Mouse (Mus musculus) myocyte (in vitro differentiated cells): ENCODE data around the gene Cdc45. TPM values are rescaled to one million over a fixed set of nuclear protein-coding genes. Genes with fewer than 3 reads are reported as not detected.

Experiments
- H3K27me3 ChIP-seq: one replicate; pipeline ENCODE4 v1.6.1; 2011; ENCODE audit not compliant: control insufficient read depth, insufficient read depth, insufficient read length
- H3K36me3 ChIP-seq: one replicate; pipeline ENCODE4 v1.6.1; 2011; ENCODE audit not compliant: control insufficient read depth, insufficient read depth
- H3K4me2 ChIP-seq: one replicate; pipeline ENCODE4 v1.6.1; 2011; ENCODE audit warnings: low read depth, control low read depth
- H3K4me3 ChIP-seq: one replicate; pipeline ENCODE4 v1.5.1; 2011; ENCODE audit warnings: mild to moderate bottlenecking, control low read depth, moderate library complexity
- H3K79me2 ChIP-seq: one replicate; pipeline ENCODE4 v1.6.1; 2011; ENCODE audit not compliant: control insufficient read depth, insufficient read depth
- H3ac ChIP-seq: one replicate; pipeline ENCODE4 v1.6.1; 2011; ENCODE audit not compliant: control insufficient read depth, insufficient read length
- CEBPB ChIP-seq: IDR thresholded peaks from 2 replicates; pipeline ENCODE4 v1.6.1; 2011; ENCODE audit warnings: mild to moderate bottlenecking, moderate library complexity; ENCODE audit not compliant: poor library complexity, insufficient read depth, severe bottlenecking
- E2F4 ChIP-seq: IDR thresholded peaks from one replicate; pipeline ENCODE4 v1.6.1; 2011; ENCODE audit warnings: mild to moderate bottlenecking, control low read depth, moderate library complexity; ENCODE audit not compliant: insufficient read depth
- MAX ChIP-seq: IDR thresholded peaks from one replicate; pipeline ENCODE4 v1.6.1; 2011; ENCODE audit warnings: low read depth, mild to moderate bottlenecking, control low read depth
- MYOD1 ChIP-seq, 3 experiments: IDR thresholded peaks; one replicate each; pipeline ENCODE4 v1.6.1; 2011; ENCODE audit warnings: control low read depth in 2 of 3, low read depth in 2 of 3, mild to moderate bottlenecking in 2 of 3, moderate library complexity in 1 of 3; ENCODE audit not compliant: insufficient read length in 2 of 3, control insufficient read depth in 1 of 3
- MYOG ChIP-seq, 3 experiments: IDR thresholded peaks; one replicate each; pipeline ENCODE4 v1.6.1; 2011; ENCODE audit warnings: control low read depth in 2 of 3, low read depth in 2 of 3, mild to moderate bottlenecking in 2 of 3; ENCODE audit not compliant: insufficient read length in 2 of 3, control insufficient read depth in 1 of 3, insufficient read depth in 1 of 3
- POLR2A ChIP-seq: IDR thresholded peaks from one replicate; pipeline ENCODE4 v1.6.1; 2011; ENCODE audit warnings: low read depth, mild to moderate bottlenecking, control low read depth, moderate library complexity; ENCODE audit not compliant: insufficient read length
- POLR2AphosphoS2 ChIP-seq: IDR thresholded peaks from one replicate; pipeline ENCODE4 v1.6.1; 2011; ENCODE audit warnings: low read depth, control low read depth; ENCODE audit not compliant: insufficient read length
- REST ChIP-seq: IDR thresholded peaks from one replicate; pipeline ENCODE4 v1.6.1; 2011; ENCODE audit warnings: mild to moderate bottlenecking, control low read depth, moderate library complexity; ENCODE audit not compliant: insufficient read depth, insufficient read length
- SRF ChIP-seq: IDR thresholded peaks from one replicate; pipeline ENCODE4 v1.6.1; 2011; ENCODE audit warnings: low read depth; ENCODE audit not compliant: control insufficient read depth, insufficient read length
- TCF12 ChIP-seq: IDR thresholded peaks from one replicate; pipeline ENCODE4 v1.6.1; 2011; ENCODE audit warnings: mild to moderate bottlenecking, control low read depth; ENCODE audit not compliant: poor library complexity, insufficient read depth, severe bottlenecking
- TCF3 ChIP-seq: IDR thresholded peaks from one replicate; pipeline ENCODE4 v1.6.1; 2011; ENCODE audit warnings: low read depth, control low read depth; ENCODE audit not compliant: insufficient read length
- USF1 ChIP-seq: IDR thresholded peaks from one replicate; pipeline ENCODE4 v1.6.1; 2011; ENCODE audit warnings: low read depth, mild to moderate bottlenecking, control low read depth, moderate library complexity
- polyA plus RNA-seq: library from polyadenylated mRNA; unstranded; fragments of >200 nt; fragmentation: generic; extraction: Trizol; gene quantifications from one replicate; pipeline ENCODE4 v1.2.1, GENCODE M21; 2012; ENCODE audit warnings: missing spikeins

The Cdc45 gene
- polyA plus RNA-seq, 1 experiment = 13.6 TPM

DNA sequence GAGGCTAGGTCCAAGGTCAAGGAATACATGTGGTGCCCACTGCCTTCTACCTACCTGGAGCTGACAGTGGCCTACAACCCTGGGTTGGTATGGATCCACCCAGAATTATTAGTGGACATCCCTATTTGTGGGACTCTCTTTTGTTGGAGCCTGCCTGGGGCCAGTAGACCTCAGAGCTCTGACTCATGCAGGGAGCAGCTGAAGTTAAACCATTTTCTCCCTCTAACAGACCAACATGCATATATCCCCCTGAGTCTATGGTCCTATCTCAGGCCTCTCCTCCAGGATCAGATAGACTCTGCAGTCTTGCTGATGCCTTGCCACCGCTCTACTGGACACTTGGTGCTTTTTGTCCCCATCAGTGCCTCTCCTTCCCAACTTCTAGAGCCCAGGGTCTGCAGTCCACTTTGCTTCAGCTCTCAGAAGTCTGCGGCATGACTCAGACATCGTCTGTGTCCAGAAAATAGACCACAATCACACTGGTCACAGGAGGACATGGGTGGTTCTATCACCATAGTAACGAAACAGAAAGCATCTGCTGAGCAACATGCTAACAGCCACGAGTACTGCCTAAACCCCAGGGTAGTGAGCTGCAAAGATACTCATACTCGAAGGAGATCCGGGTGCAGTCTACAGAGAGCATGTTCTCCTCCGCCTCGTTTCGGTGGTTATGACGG lies 16.4 kb downstream of the Cdc45 start:
- no peak for TF ChIP-seq CEBPB
- TF ChIP-seq POLR2AphosphoS2 = no peak
- TF ChIP-seq MYOG (IDR thresholded peaks at IDR 0.05; ENCODE audit: control insufficient read depth in 1 of 3, insufficient read depth in 1 of 3, insufficient read length in 2 of 3, low read depth in 2 of 3) = peak in 1 of 3 experiments; percentile 8
- peak in 1 of 3 experiments; percentile 18 for TF ChIP-seq MYOD1 (IDR thresholded peaks at IDR 0.05; ENCODE audit: control insufficient read depth in 1 of 3, insufficient read length in 2 of 3, low read depth in 2 of 3)
- no peaks in the 10 kb centered on the region for H3K79me2 ChIP-seq
- peaks cover 8% of the 10 kb centered on the region for H3K36me3 ChIP-seq

DNA sequence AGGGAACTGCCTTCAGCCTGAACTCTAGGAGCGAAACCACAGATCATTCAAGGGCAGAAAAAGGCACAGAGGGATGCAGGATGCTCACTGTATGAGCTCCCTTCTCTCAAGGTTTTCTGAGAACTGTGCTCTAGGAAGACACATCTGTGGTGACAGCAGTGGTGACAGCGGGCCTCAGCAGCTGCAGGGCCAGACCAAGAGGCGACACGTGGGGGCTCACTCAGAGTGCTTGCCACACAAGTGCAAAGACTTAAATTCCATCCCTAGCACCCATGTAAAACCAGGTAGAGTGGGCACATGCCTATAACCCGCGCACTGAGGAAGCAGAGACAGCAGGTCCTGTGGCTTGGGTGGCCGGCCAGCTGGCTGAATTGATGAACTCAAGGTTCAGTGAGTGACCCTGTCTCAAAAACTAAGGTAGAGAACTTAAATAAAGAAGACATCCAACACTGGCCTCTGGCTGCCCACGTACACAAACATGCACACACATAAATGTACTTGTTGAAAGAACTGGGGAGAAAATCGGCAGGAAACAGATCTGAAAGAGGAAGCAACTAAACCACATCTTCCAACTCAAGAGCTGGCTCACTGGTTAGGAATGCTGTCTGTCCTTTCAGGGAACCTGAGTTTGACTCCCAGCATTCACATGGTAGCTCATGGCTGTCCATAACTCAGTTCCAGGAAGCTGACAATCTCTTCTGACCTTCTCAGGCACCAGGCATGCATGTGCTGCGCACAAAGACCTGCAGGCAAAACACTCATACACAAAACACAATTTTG lies 23.0 kb downstream of the Cdc45 start:
- peak overlapping the region; percentile 67 for H3K4me2 ChIP-seq
- no peak overlapping the region for H3ac ChIP-seq
- no peak overlapping the region for H3K4me3 ChIP-seq
- no peaks in the 10 kb centered on the region for H3K27me3 ChIP-seq
- TF ChIP-seq TCF12 (no peak), MYOD1 (IDR thresholded peaks at IDR 0.05; ENCODE audit: control insufficient read depth in 1 of 3, insufficient read length in 2 of 3, low read depth in 2 of 3) (peak in 1 of 3 experiments; percentile 52), USF1 (no peak), POLR2AphosphoS2 (no peak), TCF3 (no peak), MYOG (IDR thresholded peaks at IDR 0.05; ENCODE audit: control insufficient read depth in 1 of 3, insufficient read depth in 1 of 3, insufficient read length in 2 of 3, low read depth in 2 of 3) (peak in 1 of 3 experiments; percentile 73)
- no peaks in the 10 kb centered on the region for H3K36me3 ChIP-seq
- H3K79me2 ChIP-seq = no peaks in the 10 kb centered on the region

More for the DNA sequence above, 16.4 kb downstream of the Cdc45 start:
- H3K4me3 ChIP-seq = no peak overlapping the region
- H3K4me2 ChIP-seq = peak overlapping the region; percentile 65
- H3ac ChIP-seq = no peak overlapping the region
- no peaks in the 10 kb centered on the region for H3K27me3 ChIP-seq

- Histone ChIP-seq H3K79me2 (no peaks in the 10 kb centered on the region), H3K27me3 (no peaks in the 10 kb centered on the region), H3ac (no peak overlapping the region), H3K4me3 (no peak overlapping the region), H3K4me2 (no peak overlapping the region), H3K36me3 (no peaks in the 10 kb centered on the region)
- TF ChIP-seq POLR2AphosphoS2 = no peak
- TF ChIP-seq E2F4 = no peak
- no peak for TF ChIP-seq TCF12
- TF ChIP-seq CEBPB = no peak
- TF ChIP-seq TCF3 = no peak
- TF ChIP-seq MAX = no peak
- TF ChIP-seq MYOD1 (IDR thresholded peaks at IDR 0.05; ENCODE audit: control insufficient read depth in 1 of 3, insufficient read length in 2 of 3, low read depth in 2 of 3) = no peak
- no peak for TF ChIP-seq REST
- no peak for TF ChIP-seq SRF
- TF ChIP-seq USF1 = no peak
- no peak for TF ChIP-seq POLR2A
- no peak for TF ChIP-seq MYOG (IDR thresholded peaks at IDR 0.05; ENCODE audit: control insufficient read depth in 1 of 3, insufficient read depth in 1 of 3, insufficient read length in 2 of 3, low read depth in 2 of 3)
Measured at GRCm38 (mm10) chr16:18786652-18787051, 25.1 kb downstream of the Cdc45 start.

DNA sequence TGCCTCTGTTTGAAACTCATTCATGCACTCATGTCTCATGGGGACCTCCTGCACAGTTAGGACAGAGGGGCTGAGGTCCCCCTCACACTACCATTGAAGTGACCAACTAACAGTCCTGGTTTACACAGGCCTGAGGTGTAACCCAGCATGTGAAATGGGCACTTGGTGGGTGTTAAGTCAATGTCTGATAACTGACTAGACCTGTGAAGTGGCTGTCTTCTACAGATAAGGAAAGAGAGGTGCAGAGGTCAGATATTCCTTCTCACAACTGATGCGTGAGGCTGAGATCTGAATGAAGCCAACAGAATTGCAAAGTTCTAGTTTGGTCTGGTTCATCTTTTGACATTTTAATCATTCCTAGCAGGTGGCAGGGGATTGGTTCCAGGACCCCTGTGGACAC lies 26.3 kb downstream of the Cdc45 start:
- Histone ChIP-seq H3ac (no peak overlapping the region), H3K36me3 (no peaks in the 10 kb centered on the region), H3K4me3 (no peak overlapping the region), H3K27me3 (no peaks in the 10 kb centered on the region), H3K79me2 (no peaks in the 10 kb centered on the region), H3K4me2 (no peak overlapping the region)
- no peak for TF ChIP-seq TCF12
- TF ChIP-seq MYOG (IDR thresholded peaks at IDR 0.05; ENCODE audit: control insufficient read depth in 1 of 3, insufficient read depth in 1 of 3, insufficient read length in 2 of 3, low read depth in 2 of 3) = no peak

GRCm38 (mm10) chr16:18785025-18785424 lies 26.8 kb downstream of the Cdc45 start:
- Histone ChIP-seq H3K27me3 (no peaks in the 10 kb centered on the region), H3K79me2 (no peaks in the 10 kb centered on the region), H3K4me2 (no peak overlapping the region), H3K4me3 (no peak overlapping the region), H3K36me3 (no peaks in the 10 kb centered on the region), H3ac (no peak overlapping the region)
- TF ChIP-seq MYOG (IDR thresholded peaks at IDR 0.05; ENCODE audit: control insufficient read depth in 1 of 3, insufficient read depth in 1 of 3, insufficient read length in 2 of 3, low read depth in 2 of 3) = no peak
- no peak for TF ChIP-seq REST
- no peak for TF ChIP-seq CEBPB
- TF ChIP-seq MYOD1 (IDR thresholded peaks at IDR 0.05; ENCODE audit: control insufficient read depth in 1 of 3, insufficient read length in 2 of 3, low read depth in 2 of 3) = no peak
- TF ChIP-seq SRF = no peak
- no peak for TF ChIP-seq TCF12
- TF ChIP-seq TCF3 = no peak
- no peak for TF ChIP-seq POLR2A
- TF ChIP-seq E2F4 = no peak
- no peak for TF ChIP-seq POLR2AphosphoS2
- TF ChIP-seq USF1 = no peak
- no peak for TF ChIP-seq MAX
